Mouse (Mus musculus) 416B (cell line): ENCODE measurements around the gene Ms4a14.
"Not testable (repeated sequence)": the region's sequence is repeated elsewhere in the genome, so short reads cannot be mapped to it uniquely, and the experiment has no call there.

Experiments used
- DNase-seq: peaks from one replicate; pipeline ENCODE4 v3.0.0; 2011; ENCODE audit warnings: low read depth

Gene Ms4a14

DNA sequence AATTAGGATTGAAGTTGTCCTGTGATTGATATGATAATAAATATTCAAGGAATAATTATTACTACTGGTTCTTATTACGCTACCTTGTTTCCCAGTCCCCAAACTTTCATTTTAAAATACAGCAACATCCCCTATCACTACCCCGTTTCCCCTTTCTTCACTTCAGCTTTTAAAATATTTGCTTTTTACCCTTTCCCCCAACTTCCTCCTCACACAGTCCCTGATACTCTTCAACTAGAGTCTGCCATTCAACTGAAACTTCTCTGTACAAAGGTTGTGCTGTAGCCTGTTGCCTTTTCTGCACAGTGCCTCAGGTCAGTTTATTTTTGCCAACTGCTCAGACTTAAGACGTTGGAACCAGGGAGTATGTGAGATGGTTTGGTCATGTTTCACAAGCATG, 50.7 kb downstream of the Ms4a14 start:
- no peak for DNase-seq

DNA sequence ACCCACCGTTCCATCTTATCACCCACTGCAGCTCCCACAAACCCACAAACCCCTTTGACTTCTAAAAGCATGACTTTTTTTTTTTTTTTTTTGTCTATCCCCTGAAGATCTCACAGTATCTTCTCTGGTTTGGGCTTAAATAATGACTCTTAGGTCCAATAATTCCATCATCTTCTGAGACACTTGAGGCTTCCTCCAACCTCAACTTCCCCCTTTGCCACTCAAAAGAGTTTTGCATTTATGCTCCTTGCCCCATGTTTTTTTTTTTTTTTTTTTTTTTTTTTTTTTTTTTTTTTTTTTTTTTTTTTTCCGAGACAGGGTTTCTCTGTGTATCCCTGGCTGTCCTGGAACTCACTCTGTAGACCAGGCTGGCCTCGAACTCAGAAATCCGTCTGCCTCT, 51.3 kb downstream of the Ms4a14 start:
- DNase-seq, result not testable (repeated sequence)

DNA sequence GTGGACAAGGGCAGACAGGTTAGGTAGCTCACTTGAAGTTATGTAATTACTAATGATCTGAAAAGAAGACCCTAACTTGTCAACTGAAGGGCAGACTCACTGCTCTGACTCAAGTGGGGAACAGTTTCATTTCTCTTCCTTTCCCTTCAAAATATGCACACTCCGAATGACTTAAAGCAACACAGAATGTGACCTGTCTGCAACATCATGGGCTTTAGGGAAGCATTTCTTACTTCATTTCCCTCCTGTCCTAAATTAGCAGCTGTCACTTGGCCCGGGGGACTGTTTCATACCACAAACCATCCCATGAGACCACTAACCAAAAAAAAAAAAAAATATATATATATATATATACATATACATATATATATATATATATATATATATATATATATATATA, 52.7 kb downstream of the Ms4a14 start:
- no peak for DNase-seq
